Mouse (Mus musculus) erythroid progenitor cell, adult 5-6 weeks (primary cell): Measurements from ENCODE around the gene Unc45a. TPM values are rescaled to one million over a fixed set of nuclear protein-coding genes. Genes with fewer than 3 reads are reported as not detected.

Experiments
- ATAC-seq: replicated peaks from 2 replicates; pipeline ENCODE4 v1.8.0; 2016; ENCODE audit warnings: moderate number of reproducible peaks, mild to moderate bottlenecking, moderate TSS enrichment, inconsistent platforms; ENCODE audit not compliant: poor library complexity, low FRiP score, severe bottlenecking
- total RNA-seq, 2 experiments: library from RNA; stranded (forward) in 1 of 2; stranded (reverse) in 1 of 2; fragments of 150-400 nt in 1 of 2; fragments of 186-747, 209-891 nt in 1 of 2; gene quantifications; 2 replicates each; pipeline versions ENCODE4 v1.2.3 to v1.2.4; 2015 to 2017; ENCODE audit warnings: low replicate concordance in 2 of 2

The Unc45a gene
- 1.4 and 2.5 TPM in 2 replicates for total RNA-seq (2015; ENCODE audit: low replicate concordance)
- 2.2 and 14.5 TPM in 2 replicates for total RNA-seq (2017; ENCODE audit: low replicate concordance)

DNA sequence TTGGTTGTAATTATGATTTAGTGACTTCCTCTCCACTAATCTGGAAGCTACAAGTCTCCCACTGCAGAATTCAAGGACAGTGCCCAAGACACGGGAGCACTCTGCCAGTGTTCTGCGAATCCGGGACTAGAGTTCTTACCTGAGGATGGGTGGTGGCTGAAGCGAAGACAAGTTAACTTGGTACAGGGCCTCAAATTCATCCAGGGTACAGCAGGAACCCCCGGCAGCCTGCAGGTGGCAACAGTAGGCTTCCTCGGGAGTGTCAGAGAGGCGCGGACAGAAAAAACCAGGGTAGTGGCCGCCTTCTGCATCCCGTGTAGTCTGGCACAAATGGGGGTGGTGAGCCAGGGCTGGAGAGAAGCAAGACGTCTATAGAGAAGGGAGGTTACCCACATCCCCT, at the start of gene Unc45a:
Gene Unc45a (minus strand): TSS at position 213 of the 400 bp plus-strand sequence.
- ATAC-seq = peak; percentile 76

DNA sequence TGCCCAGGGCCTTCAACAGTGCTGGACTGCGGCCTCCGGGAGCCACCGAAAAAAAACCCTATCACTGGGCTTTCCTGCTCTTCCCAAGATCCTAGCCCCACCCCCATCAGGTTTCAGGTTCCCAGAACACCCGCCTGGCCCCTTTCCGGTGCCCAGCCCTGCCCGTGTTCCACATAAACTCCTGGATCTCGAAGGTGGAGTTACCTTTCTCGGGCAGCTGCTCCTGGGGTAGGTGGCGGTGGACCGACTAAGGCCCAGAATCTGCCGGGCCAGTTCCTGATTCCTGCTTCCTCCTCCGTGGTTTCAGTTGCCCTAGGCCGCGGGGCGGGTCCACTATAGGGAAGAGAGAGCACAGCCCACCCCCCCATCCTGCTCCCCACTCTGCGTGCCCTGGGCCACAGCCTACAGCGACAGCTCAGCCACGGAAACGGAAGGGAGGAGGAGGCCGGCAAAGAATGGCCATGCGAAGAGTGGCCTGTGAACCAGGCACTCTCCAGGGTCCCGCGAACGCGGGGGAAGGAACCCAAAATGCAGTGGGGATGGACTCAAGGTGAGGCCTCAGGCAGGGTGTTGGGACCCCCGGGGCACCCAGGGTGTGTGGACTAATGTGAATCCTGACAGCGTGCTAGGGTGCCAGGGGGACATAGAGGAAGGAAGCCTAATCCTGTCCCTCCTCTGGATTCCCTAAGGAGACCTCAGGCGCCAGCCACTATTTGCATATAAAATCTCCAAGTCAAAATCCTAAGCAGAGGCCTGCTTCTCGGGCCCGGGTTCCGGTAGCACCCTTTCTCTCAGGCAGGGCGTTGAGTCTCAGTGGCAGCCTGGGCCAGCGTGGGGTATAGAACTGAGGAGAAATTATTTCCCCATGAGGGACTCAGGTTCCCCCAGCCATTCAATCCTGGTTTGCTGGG, 47.1 kb upstream of the Unc45a start, which contains the start of gene Fes:
Gene Fes (minus strand): TSS at position 314 of the 911 bp plus-strand sequence.
- no peak for ATAC-seq

DNA sequence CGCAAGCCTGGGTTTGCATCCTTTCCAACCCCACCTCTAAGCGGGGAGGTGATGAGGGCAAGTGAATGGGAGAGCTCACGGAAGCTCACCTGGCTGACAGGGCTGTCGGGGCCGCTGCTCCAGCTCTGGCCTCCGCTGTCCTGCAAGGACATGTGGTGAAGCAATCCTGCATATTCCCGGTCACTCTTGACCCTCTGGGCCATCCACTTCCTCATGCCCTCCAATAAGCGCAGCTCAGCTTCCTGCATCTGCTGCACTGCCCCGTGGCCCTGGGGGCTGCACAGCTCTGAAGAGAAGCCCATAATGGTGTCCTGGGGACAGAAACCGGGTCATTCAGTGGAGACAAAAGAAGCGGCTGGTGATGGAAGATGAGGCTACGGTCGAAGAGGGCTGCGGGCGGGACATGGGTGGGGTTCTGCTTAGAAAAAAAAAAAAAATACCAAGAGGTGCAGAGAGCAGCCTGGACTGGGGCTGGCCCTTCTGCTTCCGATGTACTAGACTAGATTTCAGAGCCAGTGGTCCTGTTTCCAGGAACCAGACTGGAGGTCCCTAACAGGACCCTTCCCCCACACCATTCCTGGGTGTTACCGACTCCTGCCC, 46.3 kb upstream of the Unc45a start:
- ATAC-seq = no peak

DNA sequence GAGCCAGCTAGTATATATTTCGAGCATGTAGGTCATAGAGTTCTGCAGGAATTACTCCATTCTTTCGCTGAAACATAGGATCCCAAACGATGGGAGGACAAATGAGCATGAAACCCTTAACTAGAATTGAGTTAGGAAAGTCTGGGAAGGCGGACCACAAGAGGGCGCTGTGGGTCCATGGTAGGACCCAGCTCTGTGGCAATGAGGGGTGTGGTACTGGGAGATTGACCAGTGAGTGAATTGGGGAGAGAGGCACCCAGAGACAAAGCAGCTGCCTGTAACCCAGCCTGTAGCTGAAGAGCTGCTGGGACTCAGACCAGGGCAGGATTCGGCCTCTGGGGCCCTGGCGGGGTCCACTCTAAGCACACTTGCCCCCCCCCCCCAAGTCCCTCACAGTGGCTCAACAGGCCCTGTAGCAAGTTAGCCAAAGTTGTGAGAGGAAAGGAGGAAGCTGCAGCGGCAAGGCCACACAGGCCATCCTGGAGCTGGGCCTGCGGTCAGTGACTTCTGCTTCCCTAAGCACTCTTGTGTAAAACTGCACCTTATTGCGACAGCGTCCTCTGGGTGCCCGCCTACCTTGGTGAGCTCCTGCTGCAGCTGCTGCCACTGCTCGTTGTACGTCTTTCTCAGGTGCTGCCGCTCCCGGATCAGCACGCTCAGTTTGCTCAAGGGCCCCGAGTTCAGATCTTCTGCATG, 45.6 kb upstream of the Unc45a start:
- ATAC-seq = peak; percentile 69

DNA sequence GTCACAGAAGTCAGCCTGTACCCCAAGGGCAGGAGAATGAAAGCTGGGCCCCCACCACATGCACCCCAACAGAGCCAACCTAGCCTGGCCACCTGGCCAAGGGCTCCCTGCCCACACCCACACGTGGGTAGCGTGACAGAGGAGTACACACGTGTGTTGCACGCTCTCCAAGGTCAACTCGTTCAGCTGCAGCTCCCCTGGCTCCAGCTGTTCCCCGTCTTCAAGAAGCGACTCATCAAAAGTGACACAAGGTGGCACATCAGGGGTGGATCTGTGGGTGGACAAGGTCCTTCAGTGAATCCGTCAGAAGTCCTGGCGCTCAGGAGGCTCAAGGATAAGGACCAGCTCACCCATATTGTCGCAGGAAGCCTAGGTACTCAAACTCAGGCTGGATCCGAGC, 42.1 kb upstream of the Unc45a start:
- ATAC-seq = no peak

DNA sequence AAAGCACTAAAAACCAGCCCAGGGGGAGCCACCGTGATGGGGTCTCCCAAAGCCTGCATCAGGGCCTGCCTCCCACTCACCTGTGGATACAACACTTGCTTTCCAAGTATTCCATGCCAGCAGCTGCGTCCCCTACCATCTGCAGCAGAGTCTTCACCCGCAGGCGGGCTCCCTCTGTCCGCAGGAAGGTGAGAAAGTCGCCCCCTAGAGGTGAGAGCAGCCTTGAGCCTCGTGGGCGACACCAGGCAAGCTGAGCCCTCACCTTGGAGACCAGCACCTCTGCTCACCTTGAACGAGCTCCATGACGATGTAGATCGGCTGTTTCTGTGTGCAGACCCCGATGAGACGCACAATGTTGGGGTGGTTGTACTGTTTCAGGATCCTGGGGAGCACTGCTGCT, 38.7 kb upstream of the Unc45a start:
- ATAC-seq = 0 out of 2 replicates have a peak, but pooled peaks have one; percentile 27

DNA sequence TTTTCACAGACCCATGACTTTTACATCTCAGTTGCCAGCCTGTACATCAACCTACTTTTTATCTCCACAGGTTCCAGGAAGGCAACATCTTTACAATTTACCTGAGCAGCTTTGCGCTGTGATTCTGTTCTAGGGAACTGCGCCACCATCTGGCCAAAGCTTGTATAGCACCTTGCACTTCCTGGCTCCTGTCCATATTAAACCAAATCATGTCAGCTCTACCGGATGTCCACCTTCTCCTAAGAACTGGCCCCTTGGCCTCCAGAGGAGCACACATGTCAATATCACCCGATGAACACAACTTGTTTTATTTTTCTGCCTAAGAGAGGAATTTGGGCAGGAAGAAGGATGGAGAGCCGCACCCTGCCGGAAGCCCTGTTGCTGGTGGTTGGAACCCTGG, 36.7 kb upstream of the Unc45a start:
- ATAC-seq = 0 out of 2 replicates have a peak, but pooled peaks have one; percentile 37

DNA sequence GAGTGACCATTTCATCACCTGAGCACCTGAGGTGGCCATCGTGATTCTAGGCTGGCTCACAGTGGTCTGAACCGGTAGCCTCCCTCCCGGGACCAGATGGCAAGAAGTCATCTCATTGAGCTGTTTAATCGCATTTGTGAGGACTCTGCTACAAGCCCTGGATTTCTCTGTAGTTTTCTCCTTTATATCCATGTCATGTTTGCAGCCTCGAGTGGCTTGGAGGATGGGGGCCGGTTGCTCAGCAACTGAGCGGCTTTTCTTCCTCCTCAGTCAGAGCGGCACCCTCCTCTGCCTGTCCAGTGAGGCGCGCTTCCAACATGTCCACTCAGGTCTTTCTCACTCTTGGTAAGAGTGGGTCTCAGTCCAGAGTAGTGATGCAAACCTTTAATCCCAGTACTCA, 35.4 kb upstream of the Unc45a start:
- no peak for ATAC-seq

DNA sequence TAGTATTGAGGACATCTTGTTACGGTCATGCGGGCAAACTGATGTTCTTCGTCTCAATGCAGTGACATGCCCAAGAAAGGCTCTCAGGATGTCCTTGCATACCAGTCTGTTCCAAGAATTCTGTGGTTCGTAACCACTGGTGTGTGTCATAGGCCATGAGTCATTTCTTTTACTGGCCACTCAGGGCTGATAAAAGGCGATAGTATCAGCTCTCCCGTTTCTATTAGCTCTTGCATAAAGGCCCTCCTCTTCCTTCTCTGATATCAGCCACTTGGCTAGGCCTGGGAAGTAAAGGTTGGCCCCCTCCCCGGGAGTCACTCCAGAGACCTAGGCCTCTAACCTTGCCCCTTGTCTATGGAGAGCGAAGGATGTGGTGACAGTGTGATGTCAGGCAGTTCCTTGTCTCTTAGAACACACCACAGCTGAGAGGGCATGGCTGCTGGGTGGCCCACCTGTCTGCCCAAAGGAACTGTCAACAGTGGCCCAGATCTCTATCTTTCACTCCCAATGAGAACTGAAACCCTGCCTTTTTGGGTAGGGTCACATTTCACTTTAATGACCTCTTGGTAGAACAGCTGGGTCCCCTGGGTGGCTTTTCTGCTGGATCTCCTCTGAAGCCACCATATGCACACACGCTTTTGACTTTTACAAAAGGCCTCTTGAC, 34.7 kb upstream of the Unc45a start:
- no peak for ATAC-seq

DNA sequence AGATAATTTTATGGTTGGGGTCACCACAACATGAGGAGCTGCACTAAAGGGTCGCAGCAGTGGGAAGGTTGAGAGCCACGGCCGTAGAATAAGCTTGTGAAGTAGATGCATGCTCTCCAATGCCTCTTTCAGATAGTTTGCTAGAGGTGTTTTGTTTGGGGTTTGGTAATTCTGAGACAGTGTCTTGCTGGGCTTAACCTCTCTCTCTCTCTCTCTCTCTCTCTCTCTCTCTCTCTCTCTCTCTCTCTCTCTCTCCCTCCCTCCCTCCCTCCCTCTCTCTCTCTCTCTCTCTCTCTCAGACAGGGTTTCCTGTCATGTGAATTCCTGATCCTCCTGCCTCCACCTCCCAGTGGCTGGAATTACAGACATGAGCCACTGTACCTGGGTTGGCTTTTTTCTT, 33.9 kb upstream of the Unc45a start:
- no peak for ATAC-seq

DNA sequence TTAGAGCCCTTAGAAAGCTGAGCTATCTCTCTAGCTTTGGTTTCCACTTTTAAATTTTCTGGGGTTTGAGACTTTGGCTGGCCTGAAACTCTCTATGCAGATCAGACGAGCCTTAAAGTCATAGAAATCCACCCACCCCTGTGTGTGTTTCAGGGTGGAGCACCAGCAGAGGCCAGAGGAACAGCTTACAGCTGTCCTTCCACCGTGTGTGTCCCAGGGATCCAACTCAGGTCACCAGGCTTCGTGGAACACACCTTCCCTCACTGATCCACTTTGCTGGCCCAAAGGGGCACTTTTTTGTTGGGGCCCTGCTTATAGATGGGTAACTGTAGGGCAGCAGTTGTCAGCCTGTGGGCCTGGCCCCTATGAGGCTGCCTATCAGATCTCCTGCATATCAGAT, 33.5 kb upstream of the Unc45a start:
- no peak for ATAC-seq

DNA sequence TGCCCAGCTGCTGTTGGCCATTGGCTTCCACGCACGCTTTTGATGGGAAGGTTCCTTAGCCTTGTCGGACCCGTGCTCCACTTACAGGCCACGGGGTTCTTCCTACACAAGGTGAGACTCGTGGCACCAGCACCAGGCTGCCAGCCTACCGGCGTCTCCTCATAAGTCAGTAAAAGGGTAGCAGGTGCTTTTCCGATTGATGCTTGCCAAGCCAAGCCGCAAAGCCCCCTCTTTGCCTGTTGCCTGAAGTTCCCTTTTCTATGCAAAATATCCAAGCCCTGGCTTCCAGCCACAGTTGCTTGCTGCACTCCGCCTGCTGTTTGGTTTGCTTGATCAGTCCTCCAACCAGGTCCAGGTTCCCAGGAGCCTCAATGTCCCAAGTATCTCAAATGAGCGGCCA, 33.0 kb upstream of the Unc45a start:
- ATAC-seq = no peak

DNA sequence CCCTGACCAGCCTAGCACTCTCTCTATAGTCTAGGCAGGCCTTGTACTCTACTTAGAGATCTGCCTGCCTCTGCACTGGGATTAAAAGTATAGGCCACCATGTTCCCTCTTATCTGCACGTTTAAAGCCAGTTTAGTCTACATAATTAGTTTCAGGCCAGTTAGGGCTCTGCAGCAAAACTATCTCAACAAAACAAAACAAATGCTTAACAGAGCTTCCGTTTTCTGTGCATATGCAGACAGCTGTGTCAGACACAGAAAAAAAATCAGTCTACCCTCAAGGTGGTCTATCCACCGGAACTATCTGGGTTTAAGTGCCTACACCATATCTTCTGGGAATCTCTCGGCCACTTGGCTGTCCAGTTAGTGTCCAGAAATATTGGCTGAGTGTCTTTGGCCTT, 32.5 kb upstream of the Unc45a start:
- no peak for ATAC-seq

DNA sequence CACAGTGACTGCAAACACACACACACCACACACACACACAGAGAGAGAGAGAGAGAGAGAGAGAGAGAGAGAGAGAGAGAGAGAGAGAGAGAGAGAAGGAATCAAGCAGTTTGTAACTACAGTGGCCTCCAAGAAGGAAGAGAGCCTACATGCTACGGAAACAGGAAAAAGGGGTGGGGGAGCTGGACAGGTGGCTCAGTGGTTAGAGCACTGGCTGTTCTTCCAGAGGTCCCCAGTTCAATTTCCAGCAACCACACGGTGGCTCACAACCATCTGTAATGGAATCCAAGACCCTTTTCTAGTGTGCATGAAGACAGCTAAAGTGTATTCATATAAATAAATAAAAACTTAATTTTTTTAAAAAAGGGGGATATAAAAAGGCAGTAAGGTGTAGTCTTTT, 31.9 kb upstream of the Unc45a start:
- no peak for ATAC-seq

DNA sequence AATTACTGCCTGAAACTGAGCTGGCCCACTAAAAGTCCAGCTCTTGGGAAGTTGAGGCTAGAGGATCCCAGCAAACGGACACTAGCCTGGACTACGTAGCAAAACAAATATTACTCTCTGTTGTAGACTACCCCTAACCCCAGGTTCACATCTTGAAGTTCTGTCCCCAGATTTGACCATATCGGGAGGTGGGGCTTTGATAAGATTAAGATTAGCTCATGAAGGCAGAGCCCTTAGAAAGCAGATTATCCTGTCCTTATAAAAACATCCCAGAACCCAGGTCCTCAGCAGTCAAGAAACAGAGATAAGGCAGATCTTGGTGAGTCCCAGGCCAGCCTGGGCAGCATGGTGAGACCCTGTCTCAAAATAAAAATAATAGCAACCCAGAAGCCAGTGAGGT, 31.4 kb upstream of the Unc45a start:
- ATAC-seq = no peak

DNA sequence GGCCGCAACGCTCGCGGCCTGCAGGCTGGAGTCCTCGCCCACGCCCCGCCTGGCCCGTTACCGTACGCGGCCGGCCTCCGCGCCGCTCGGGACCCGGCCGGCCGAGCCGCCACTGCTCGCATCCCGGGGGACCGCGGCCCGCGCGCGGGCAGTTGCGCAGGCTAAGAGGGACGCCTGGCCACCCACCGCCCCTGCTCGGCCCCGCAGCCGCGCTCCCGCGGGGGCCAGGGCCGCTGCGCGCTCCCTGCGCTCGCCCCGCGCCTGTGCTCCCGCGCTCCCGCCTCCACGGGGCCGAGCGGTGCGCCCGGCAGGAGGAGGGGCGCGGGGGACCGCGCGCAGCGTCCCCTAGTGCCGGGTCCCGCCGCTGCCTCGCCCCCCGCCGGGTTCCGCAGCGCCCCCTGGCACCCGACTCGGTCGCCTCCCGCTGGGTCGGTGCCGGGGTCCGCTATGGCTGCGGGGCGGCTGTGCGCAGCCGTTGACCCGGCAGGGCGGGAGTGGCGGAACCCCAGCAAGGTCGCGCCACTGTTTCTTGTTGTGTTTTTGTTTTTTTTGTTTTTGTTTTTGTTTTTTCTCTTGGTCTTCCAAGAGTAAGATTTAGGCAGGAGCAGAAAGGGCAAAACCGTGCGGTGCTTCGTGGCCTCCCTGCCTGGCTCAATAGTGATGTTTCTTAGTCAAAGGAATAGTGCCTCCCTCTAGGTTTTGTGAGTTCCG, 30.4 kb upstream of the Unc45a start, which contains the start of gene Man2a2:
Gene Man2a2 (minus strand): TSS at position 335 of the 711 bp plus-strand sequence.
- ATAC-seq = no peak

DNA sequence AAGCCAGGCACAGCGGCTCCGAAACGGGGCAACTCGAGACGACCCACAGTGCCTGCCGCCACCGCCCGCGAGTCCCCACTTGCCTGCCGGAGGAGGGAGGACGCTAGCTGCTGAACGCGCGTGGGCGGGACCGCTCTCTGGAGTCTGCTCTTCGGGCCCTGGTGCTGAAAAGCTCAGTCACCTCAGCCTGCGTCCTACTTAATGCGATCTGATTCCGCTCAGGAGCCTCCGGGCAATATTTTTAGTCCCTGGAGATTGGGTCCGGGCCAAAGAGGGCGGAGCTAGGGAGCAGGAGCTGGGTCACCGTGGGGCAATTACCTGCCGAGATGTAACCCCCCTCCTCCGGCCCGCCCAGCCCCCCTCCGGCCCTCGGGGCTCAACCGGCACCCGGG, 29.8 kb upstream of the Unc45a start:
- ATAC-seq = no peak

DNA sequence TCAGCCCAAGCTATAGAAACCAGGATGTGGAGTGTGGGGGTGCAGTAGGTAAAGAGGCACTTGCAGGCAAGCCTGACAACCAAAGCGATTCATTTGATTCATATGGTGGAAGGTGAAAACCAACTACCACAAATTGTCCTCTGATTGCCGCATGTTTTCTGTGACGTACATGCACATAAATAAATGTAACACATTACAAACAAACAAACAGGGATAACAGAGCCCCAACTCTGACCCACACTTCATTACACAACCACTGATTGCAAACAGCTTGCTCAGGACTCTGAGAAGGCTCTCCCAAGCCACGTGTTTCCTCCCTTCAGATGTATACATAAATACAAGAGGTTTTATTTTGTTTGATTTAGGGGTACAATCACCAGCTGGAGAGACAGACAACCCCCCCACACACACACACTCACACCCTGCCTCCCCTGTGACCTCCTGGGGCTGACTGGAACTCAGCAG, 29.2 kb upstream of the Unc45a start:
- ATAC-seq = no peak

DNA sequence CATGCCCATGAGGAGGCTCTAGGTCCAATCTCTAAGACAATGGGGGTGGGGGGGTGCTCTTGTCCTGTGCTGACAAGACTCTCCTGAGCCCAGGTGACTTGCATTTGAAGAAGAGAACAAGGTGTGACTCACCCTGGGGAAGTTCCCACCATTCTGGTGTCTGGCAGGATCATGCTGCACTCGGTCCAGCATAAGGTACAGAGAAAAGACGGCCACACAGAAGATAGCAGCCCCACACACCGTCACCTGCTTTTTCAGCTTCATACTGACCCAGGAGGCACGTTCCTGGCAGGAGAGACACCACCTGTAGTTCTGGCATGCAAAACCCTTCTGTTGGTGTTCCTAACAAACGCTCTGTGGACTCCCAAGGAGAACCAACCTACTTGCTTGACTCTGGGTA, 28.7 kb upstream of the Unc45a start:
- no peak for ATAC-seq
